Mouse (Mus musculus): ENCODE data around the gene Rasgef1c. TPM values are rescaled to one million over a fixed set of nuclear protein-coding genes. Genes with fewer than 3 reads are reported as not detected.

The Rasgef1c gene
- polyA plus RNA-seq, 1 experiment from 2014 or later, result 0.29 TPM

DNA sequence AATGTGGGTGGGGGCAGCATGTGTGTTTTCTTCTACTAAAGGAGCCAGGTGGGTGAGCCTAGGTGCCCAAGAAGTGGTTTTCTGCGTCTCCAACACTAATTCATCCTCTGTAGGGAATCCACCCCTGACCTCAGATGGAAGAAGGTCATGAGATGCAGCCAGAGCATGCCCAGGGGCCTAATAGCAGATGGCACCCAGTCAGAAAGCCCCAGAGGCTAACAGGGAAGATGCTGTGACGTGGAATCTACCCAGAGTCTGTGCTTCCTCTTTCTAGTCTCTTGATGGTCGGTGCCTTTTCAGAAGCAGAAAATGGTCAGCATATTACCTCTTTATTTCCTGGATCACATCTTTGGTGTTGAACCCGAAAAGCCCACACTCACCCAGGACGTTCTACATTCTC is 42.3 kb downstream of the Rasgef1c start:
- no peak overlapping the region for H3K27ac ChIP-seq (replicated peaks; ENCODE audit: low read depth, low read length)
- no peak for ATAC-seq (replicated peaks; ENCODE audit: insufficient number of reproducible peaks, low FRiP score, low TSS enrichment, low read depth)
- no peak for DNase-seq (ENCODE audit: low spot score)
- no peaks in the 10 kb centered on the region for H3K9me3 ChIP-seq (replicated peaks; ENCODE audit: control insufficient read depth, low read length)
- WGBS, result 84% methylated on average over 5 of the region's 5 CpGs
- H3K4me2 ChIP-seq (ENCODE audit: low read depth, low read length), result no peak overlapping the region
- H3K4me1 ChIP-seq (ENCODE audit: control insufficient read depth, insufficient read depth, low read length), result no peaks in the 10 kb centered on the region
- H3K36me3 ChIP-seq (replicated peaks; ENCODE audit: control insufficient read depth, insufficient read depth, low read depth, low read length), result no peaks in the 10 kb centered on the region
- H3K27me3 ChIP-seq (ENCODE audit: control insufficient read depth, insufficient read depth, low read length), result no peaks in the 10 kb centered on the region
- no peak overlapping the region for H3K9ac ChIP-seq (replicated peaks; ENCODE audit: low read length)
- H3K4me3 ChIP-seq (ENCODE audit: low read depth, low read length), result no peak overlapping the region

DNA sequence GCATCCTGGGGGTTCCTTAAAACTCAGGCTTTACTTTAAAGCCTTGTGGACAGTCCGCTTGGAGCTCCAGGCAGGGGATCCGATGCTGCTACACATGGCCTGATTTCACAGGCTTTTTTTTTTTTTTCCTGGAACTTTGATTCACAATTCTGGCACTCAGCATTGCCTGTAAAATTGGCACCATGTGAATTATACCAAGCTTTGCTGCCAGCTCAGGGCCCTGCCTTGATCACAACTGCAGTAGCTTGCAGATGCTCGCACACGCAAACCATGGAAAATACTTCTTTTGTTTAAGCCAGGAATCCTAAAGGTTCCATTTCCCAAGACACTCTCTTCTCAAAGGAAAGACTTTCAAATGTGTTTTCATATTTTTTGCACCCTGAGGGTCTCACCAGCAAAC is 44.1 kb downstream of the Rasgef1c start:
- 89% methylated on average over 4 of the region's 4 CpGs for WGBS
- Histone ChIP-seq H3K27ac (replicated peaks; ENCODE audit: low read depth, low read length) (no peak overlapping the region), H3K4me3 (ENCODE audit: low read depth, low read length) (no peak overlapping the region), H3K36me3 (replicated peaks; ENCODE audit: control insufficient read depth, insufficient read depth, low read depth, low read length) (no peaks in the 10 kb centered on the region), H3K4me2 (ENCODE audit: low read depth, low read length) (no peak overlapping the region), H3K9ac (replicated peaks; ENCODE audit: low read length) (no peak overlapping the region), H3K9me3 (replicated peaks; ENCODE audit: control insufficient read depth, low read length) (no peaks in the 10 kb centered on the region), H3K27me3 (ENCODE audit: control insufficient read depth, insufficient read depth, low read length) (no peaks in the 10 kb centered on the region), H3K4me1 (ENCODE audit: control insufficient read depth, insufficient read depth, low read length) (no peaks in the 10 kb centered on the region)
- DNase-seq (ENCODE audit: low spot score) (no peak), ATAC-seq (replicated peaks; ENCODE audit: insufficient number of reproducible peaks, low FRiP score, low TSS enrichment, low read depth) (no peak)

DNA sequence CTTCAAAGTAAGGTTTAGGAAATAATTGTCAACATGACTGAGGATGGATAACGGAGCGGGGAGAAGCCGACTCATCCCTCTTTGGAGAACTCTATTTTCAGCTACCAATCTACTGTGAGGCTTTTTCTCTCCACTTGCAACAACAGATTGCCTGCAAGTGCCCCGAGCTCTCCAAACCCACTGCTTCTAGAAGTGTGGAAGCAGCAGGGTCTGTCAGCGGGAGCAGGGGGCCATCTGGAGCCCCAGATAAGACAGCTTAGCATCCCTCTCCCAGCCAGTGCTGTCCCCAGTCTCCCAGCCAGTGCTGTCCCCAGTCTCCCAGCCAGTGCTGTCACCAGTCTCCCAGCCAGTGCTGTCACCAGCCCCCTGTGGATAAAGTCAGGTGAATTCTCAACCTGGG is 48.2 kb downstream of the Rasgef1c start:
- Histone ChIP-seq H3K9ac (replicated peaks; ENCODE audit: low read length) (no peak overlapping the region), H3K27ac (replicated peaks; ENCODE audit: low read depth, low read length) (no peak overlapping the region), H3K4me1 (ENCODE audit: control insufficient read depth, insufficient read depth, low read length) (no peaks in the 10 kb centered on the region), H3K27me3 (ENCODE audit: control insufficient read depth, insufficient read depth, low read length) (no peaks in the 10 kb centered on the region), H3K36me3 (replicated peaks; ENCODE audit: control insufficient read depth, insufficient read depth, low read depth, low read length) (no peaks in the 10 kb centered on the region), H3K9me3 (replicated peaks; ENCODE audit: control insufficient read depth, low read length) (no peaks in the 10 kb centered on the region), H3K4me3 (ENCODE audit: low read depth, low read length) (no peak overlapping the region), H3K4me2 (ENCODE audit: low read depth, low read length) (no peak overlapping the region)
- 86% methylated on average over 5 of the region's 5 CpGs for WGBS
- ATAC-seq (replicated peaks; ENCODE audit: insufficient number of reproducible peaks, low FRiP score, low TSS enrichment, low read depth) (no peak), DNase-seq (ENCODE audit: low spot score) (no peak)

DNA sequence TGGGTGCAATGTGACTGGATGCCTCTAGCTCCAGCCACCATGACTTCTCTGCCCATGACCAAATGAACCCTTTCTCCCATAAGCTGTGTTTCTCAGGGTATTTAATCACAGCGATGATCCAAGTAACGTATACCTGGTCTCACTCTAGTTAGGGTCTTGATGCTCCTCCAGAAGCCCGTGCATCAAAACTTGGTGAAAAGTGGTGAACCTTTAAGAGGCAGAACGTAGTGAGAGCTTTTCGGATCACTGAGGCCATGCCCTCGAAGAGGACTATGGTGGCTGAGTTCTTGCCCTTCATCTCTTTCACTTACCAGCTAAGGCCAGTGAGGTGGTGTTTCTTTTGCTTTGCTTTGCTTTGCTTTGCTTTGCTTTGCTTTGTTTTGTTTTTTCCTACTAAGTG is 52.0 kb downstream of the Rasgef1c start:
- Histone ChIP-seq H3K27me3 (ENCODE audit: control insufficient read depth, insufficient read depth, low read length) (no peaks in the 10 kb centered on the region), H3K27ac (replicated peaks; ENCODE audit: low read depth, low read length) (no peak overlapping the region), H3K4me3 (ENCODE audit: low read depth, low read length) (no peak overlapping the region), H3K9ac (replicated peaks; ENCODE audit: low read length) (no peak overlapping the region), H3K4me2 (ENCODE audit: low read depth, low read length) (no peak overlapping the region), H3K36me3 (replicated peaks; ENCODE audit: control insufficient read depth, insufficient read depth, low read depth, low read length) (no peaks in the 10 kb centered on the region), H3K4me1 (ENCODE audit: control insufficient read depth, insufficient read depth, low read length) (no peaks in the 10 kb centered on the region), H3K9me3 (replicated peaks; ENCODE audit: control insufficient read depth, low read length) (no peaks in the 10 kb centered on the region)
- ATAC-seq (replicated peaks; ENCODE audit: insufficient number of reproducible peaks, low FRiP score, low TSS enrichment, low read depth), result no peak
- no peak for DNase-seq (ENCODE audit: low spot score)
- 90% methylated on average over 6 of the region's 6 CpGs for WGBS

DNA sequence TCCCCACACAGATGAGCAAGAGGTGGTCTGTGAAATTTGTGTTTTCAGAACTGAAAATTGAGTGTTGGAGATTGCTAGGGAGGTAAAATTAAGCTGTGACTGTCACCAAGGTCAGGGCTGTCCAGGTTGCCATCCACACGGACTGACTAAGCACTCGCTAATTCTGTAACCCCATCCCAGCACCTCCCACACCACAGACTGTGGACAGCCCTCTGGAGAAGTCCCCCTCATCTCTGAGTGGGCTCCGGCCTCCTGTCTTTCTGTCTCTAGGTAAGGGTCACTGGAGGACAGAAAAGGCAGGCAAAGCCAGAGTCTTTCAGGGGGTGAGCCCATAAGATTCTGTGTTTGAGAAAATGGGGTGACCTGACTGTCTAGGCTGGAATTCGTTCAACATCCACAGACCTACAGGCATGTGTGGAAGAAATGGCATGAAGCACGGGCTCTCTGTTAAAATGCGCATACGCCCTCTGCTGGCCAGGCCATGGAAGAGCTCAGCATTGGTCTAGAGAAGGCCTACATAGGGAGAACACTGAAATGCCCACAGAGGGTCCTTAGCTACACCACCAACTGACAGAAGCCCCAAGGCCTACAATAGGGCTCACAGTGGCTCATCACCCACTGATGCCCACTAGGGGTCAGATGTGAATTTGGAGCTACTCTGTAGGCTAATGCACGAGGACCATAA is 54.1 kb downstream of the Rasgef1c start:
- WGBS, result 31% methylated on average over 8 of the region's 8 CpGs
- H3K36me3 ChIP-seq (replicated peaks; ENCODE audit: control insufficient read depth, insufficient read depth, low read depth, low read length), result no peaks in the 10 kb centered on the region

DNA sequence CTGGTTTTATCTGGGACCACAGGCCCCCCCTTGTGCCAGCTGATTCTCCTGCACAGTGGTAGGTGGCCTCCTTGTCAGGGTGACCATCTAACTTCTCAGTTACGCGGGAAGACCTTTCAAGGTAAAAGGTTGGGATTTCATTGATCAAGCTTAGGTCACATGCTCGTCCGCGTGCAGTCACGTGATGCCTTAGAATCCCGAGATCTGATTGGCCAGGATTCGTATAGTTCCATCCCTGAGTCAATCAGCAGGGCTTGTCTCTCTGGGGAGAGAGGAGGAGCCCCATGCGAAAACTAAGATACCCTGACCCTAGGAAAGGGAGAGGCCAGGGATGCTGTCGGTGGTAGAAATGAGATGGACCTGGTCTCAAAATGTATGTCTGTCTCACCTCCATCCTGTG is 56.4 kb downstream of the Rasgef1c start:
- H3K9me3 ChIP-seq (replicated peaks; ENCODE audit: control insufficient read depth, low read length), result no peaks in the 10 kb centered on the region
- 82% methylated on average over 10 of the region's 10 CpGs for WGBS
- no peak for DNase-seq (ENCODE audit: low spot score)

More for the DNA sequence above, 54.1 kb downstream of the Rasgef1c start:
- DNase-seq (ENCODE audit: low spot score), result peak; percentile 87
- Histone ChIP-seq H3K9me3 (replicated peaks; ENCODE audit: control insufficient read depth, low read length) (no peaks in the 10 kb centered on the region), H3K9ac (replicated peaks; ENCODE audit: low read length) (no peak overlapping the region; the same call in 1 of the 2 replicates), H3K4me3 (ENCODE audit: low read depth, low read length) (no peak overlapping the region), H3K4me1 (ENCODE audit: control insufficient read depth, insufficient read depth, low read length) (no peaks in the 10 kb centered on the region), H3K27ac (replicated peaks; ENCODE audit: low read depth, low read length) (no peak overlapping the region), H3K4me2 (ENCODE audit: low read depth, low read length) (no peak overlapping the region), H3K27me3 (ENCODE audit: control insufficient read depth, insufficient read depth, low read length) (no peaks in the 10 kb centered on the region)
- ATAC-seq (replicated peaks; ENCODE audit: insufficient number of reproducible peaks, low FRiP score, low TSS enrichment, low read depth), result peak; percentile 53; the same call in 1 of the 2 replicates

DNA sequence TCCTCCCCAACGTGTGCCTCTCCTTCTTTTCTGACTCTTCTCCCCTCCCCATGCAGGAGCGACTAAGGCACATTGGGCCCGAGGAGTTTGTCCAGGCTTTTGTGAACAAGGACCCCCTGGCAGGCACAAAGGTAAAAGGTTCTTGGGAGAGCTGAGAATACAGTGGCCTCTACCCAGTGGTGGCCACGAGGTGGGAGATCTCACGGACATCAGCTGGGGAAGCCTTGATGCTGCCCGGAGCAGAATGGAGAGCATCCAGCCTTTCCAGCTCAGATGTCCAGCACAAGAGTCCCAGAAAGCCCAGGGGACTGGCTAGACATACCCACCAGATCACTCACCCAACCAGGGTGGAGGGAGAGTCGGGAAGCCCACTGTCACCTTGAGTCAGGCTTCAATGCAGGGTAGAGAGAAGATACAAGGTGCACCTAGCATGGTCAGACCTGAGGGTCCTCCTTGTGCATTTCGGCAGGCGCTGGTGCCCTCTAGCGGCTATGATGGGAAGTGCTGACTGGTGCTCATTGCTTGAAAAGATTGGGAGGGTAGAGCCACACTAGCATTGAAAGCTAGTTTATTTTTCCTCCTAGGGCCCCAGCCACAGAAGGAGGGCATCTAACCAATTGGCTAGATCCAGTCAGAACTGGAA is 59.6 kb downstream of the Rasgef1c start:
- WGBS, result 38% methylated on average over 10 of the region's 10 CpGs
- Histone ChIP-seq H3K27me3 (ENCODE audit: control insufficient read depth, insufficient read depth, low read length) (no peaks in the 10 kb centered on the region), H3K36me3 (replicated peaks; ENCODE audit: control insufficient read depth, insufficient read depth, low read depth, low read length) (no peaks in the 10 kb centered on the region), H3K9me3 (replicated peaks; ENCODE audit: control insufficient read depth, low read length) (no peaks in the 10 kb centered on the region), H3K4me1 (ENCODE audit: control insufficient read depth, insufficient read depth, low read length) (no peaks in the 10 kb centered on the region), H3K9ac (replicated peaks; ENCODE audit: low read length) (no peak overlapping the region), H3K4me2 (ENCODE audit: low read depth, low read length) (no peak overlapping the region), H3K27ac (replicated peaks; ENCODE audit: low read depth, low read length) (no peak overlapping the region), H3K4me3 (ENCODE audit: low read depth, low read length) (no peak overlapping the region)
- ATAC-seq (replicated peaks; ENCODE audit: insufficient number of reproducible peaks, low FRiP score, low TSS enrichment, low read depth) (peak; percentile 49; the same call in 1 of the 2 replicates), DNase-seq (ENCODE audit: low spot score) (peak; percentile 87)

More for the DNA sequence above, 56.4 kb downstream of the Rasgef1c start:
- ATAC-seq (replicated peaks; ENCODE audit: insufficient number of reproducible peaks, low FRiP score, low TSS enrichment, low read depth), result no peak
- Histone ChIP-seq H3K4me1 (ENCODE audit: control insufficient read depth, insufficient read depth, low read length) (no peaks in the 10 kb centered on the region), H3K4me3 (ENCODE audit: low read depth, low read length) (no peak overlapping the region), H3K27me3 (ENCODE audit: control insufficient read depth, insufficient read depth, low read length) (no peaks in the 10 kb centered on the region), H3K4me2 (ENCODE audit: low read depth, low read length) (no peak overlapping the region), H3K27ac (replicated peaks; ENCODE audit: low read depth, low read length) (no peak overlapping the region), H3K36me3 (replicated peaks; ENCODE audit: control insufficient read depth, insufficient read depth, low read depth, low read length) (no peaks in the 10 kb centered on the region), H3K9ac (replicated peaks; ENCODE audit: low read length) (no peak overlapping the region)

DNA sequence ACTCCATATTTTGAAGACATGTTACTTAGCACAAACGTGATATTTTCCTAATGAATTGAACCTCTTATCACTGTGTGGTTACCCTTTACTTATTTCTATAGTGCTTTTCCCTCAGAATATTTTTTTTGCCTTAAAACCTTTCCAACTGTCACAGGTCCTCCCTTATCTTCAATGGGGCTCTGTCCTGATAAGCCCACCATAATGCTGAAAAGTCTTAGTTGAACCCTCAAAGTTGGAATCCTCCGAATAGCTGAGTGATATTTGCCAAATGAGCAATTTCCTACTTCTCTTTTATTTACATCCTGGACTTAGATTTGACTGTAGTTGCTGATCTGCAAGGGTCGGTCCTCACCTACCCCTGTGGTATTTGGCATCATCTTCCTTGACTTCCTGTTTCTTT is 63.7 kb downstream of the Rasgef1c start:
- no peak for ATAC-seq (replicated peaks; ENCODE audit: insufficient number of reproducible peaks, low FRiP score, low TSS enrichment, low read depth)
- no peak overlapping the region for H3K27ac ChIP-seq (replicated peaks; ENCODE audit: low read depth, low read length)
- no peaks in the 10 kb centered on the region for H3K4me1 ChIP-seq (ENCODE audit: control insufficient read depth, insufficient read depth, low read length)
- no peak for DNase-seq (ENCODE audit: low spot score)
- H3K9me3 ChIP-seq (replicated peaks; ENCODE audit: control insufficient read depth, low read length), result no peaks in the 10 kb centered on the region
- H3K4me3 ChIP-seq (ENCODE audit: low read depth, low read length), result no peak overlapping the region
- H3K4me2 ChIP-seq (ENCODE audit: low read depth, low read length), result no peak overlapping the region
- no peak overlapping the region for H3K9ac ChIP-seq (replicated peaks; ENCODE audit: low read length)
- WGBS, result 68% methylated on average over 3 of the region's 3 CpGs
- H3K27me3 ChIP-seq (ENCODE audit: control insufficient read depth, insufficient read depth, low read length), result no peaks in the 10 kb centered on the region
- H3K36me3 ChIP-seq (replicated peaks; ENCODE audit: control insufficient read depth, insufficient read depth, low read depth, low read length), result no peaks in the 10 kb centered on the region
